Mouse (Mus musculus): ENCODE data around the gene Tatdn3. TPM values are rescaled to one million over a fixed set of nuclear protein-coding genes. Genes with fewer than 3 reads are reported as not detected.
"Not testable (repeated sequence)": the region's sequence is repeated elsewhere in the genome, so short reads cannot be mapped to it uniquely, and the experiment has no call there.

The Tatdn3 gene
- polyA plus RNA-seq, 1 experiment from 2014 or later = 6.7 TPM

- 31% methylated on average over 4 of the region's 4 CpGs for WGBS (ENCODE audit: insufficient replicate concordance)
- Histone ChIP-seq H3K27ac (replicated peaks) (no peak overlapping the region), H3K36me3 (replicated peaks) (no peaks in the 10 kb centered on the region), H3K27me3 (peaks cover 8% of the 10 kb centered on the region; the same call in 1 of the 2 replicates), H3K4me1 (replicated peaks) (no peaks in the 10 kb centered on the region), H3K9ac (no peak overlapping the region), H3K4me2 (no peak overlapping the region), H3K4me3 (replicated peaks) (no peak overlapping the region), H3K9me3 (replicated peaks) (no peaks in the 10 kb centered on the region)
- ATAC-seq (ENCODE audit: insufficient read depth) = no peak
Measured at GRCm38 (mm10) chr1:191035649-191036048, 27.1 kb downstream of the Tatdn3 start.

GRCm38 (mm10) chr1:191030922-191031425, 31.8 kb downstream of the Tatdn3 start:
- H3K27me3 ChIP-seq; H3K4me2 ChIP-seq; H3K4me1 ChIP-seq (replicated peaks); H3K27ac ChIP-seq (replicated peaks); H3K36me3 ChIP-seq (replicated peaks); ATAC-seq (ENCODE audit: insufficient read depth); H3K4me3 ChIP-seq (replicated peaks); H3K9ac ChIP-seq; H3K9me3 ChIP-seq (replicated peaks): not testable (repeated sequence)
- 47% methylated on average over 6 of the region's 6 CpGs for WGBS (ENCODE audit: insufficient replicate concordance)

- no peak overlapping the region for H3K4me2 ChIP-seq
- no peaks in the 10 kb centered on the region for H3K36me3 ChIP-seq (replicated peaks)
- no peak overlapping the region for H3K9ac ChIP-seq
- no peaks in the 10 kb centered on the region for H3K9me3 ChIP-seq (replicated peaks)
- peaks cover 16% of the 10 kb centered on the region for H3K4me1 ChIP-seq (replicated peaks)
- H3K27me3 ChIP-seq = peaks cover 6% of the 10 kb centered on the region
- H3K27ac ChIP-seq (replicated peaks) = no peak overlapping the region
- H3K4me3 ChIP-seq (replicated peaks) = no peak overlapping the region
- no peak for ATAC-seq (ENCODE audit: insufficient read depth)
- 67% methylated on average over 10 of the region's 10 CpGs for WGBS (ENCODE audit: insufficient replicate concordance)
Measured at GRCm38 (mm10) chr1:191030182-191030581, 32.5 kb downstream of the Tatdn3 start.

- Histone ChIP-seq H3K9me3 (replicated peaks) (no peaks in the 10 kb centered on the region), H3K9ac (peak within 1 kb of the TSS; percentile 76), H3K27me3 (peaks cover 3% of the 10 kb centered on the region; the same call in 1 of the 2 replicates), H3K4me3 (replicated peaks) (peak within 1 kb of the TSS; percentile 75), H3K36me3 (replicated peaks) (peaks cover 8% of the 10 kb centered on the region; the same call in 1 of the 2 replicates), H3K27ac (replicated peaks) (peak within 1 kb of the TSS; percentile 80), H3K4me1 (replicated peaks) (peaks cover 22% of the 10 kb centered on the region), H3K4me2 (peak within 1 kb of the TSS; percentile 100)
- ATAC-seq (ENCODE audit: insufficient read depth) = peak; percentile 99
- under 1% methylated on average over 50 of the region's 50 CpGs for WGBS (ENCODE audit: insufficient replicate concordance)
Measured at GRCm38 (mm10) chr1:191026021-191026713, 36.6 kb downstream of the Tatdn3 start, which contains the start of gene Flvcr1. Flvcr1 (minus strand) TSS chr1:191026158.

- peaks cover 3% of the 10 kb centered on the region; the same call in 1 of the 2 replicates for H3K27me3 ChIP-seq
- H3K4me1 ChIP-seq (replicated peaks) = peaks cover 22% of the 10 kb centered on the region
- peaks cover 13% of the 10 kb centered on the region; the same call in 1 of the 2 replicates for H3K36me3 ChIP-seq (replicated peaks)
- H3K4me3 ChIP-seq (replicated peaks) = peak overlapping the region; percentile 75
- H3K9ac ChIP-seq = peak overlapping the region; percentile 76
- WGBS (ENCODE audit: insufficient replicate concordance) = 4% methylated on average over 69 of the region's 69 CpGs
- H3K27ac ChIP-seq (replicated peaks) = peak overlapping the region; percentile 80
- ATAC-seq (ENCODE audit: insufficient read depth) = peak; percentile 47
- H3K4me2 ChIP-seq = peak overlapping the region; percentile 100
- no peaks in the 10 kb centered on the region for H3K9me3 ChIP-seq (replicated peaks)
Measured at GRCm38 (mm10) chr1:191025016-191026012, 37.4 kb downstream of the Tatdn3 start.

- not testable (repeated sequence) for H3K27ac ChIP-seq (replicated peaks); H3K4me2 ChIP-seq; H3K4me3 ChIP-seq (replicated peaks); ATAC-seq (ENCODE audit: insufficient read depth); H3K9me3 ChIP-seq (replicated peaks); H3K9ac ChIP-seq; H3K27me3 ChIP-seq
- H3K4me1 ChIP-seq (replicated peaks) = peaks cover 22% of the 10 kb centered on the region
- H3K36me3 ChIP-seq (replicated peaks) = peaks cover 17% of the 10 kb centered on the region; the same call in 1 of the 2 replicates
- WGBS (ENCODE audit: insufficient replicate concordance) = 82% methylated on average over 6 of the region's 6 CpGs
Measured at GRCm38 (mm10) chr1:191023806-191024205, 38.9 kb downstream of the Tatdn3 start.

- no peak for ATAC-seq (ENCODE audit: insufficient read depth)
- 66% methylated on average over 2 of the region's 2 CpGs for WGBS (ENCODE audit: insufficient replicate concordance)
Measured at GRCm38 (mm10) chr1:191023140-191023539, 39.6 kb downstream of the Tatdn3 start.

GRCm38 (mm10) chr1:191021016-191021415, 41.7 kb downstream of the Tatdn3 start:
- Histone ChIP-seq H3K9ac (no peak overlapping the region), H3K4me2 (no peak overlapping the region), H3K27ac (replicated peaks) (no peak overlapping the region), H3K4me1 (replicated peaks) (peaks cover 13% of the 10 kb centered on the region), H3K27me3 (no peaks in the 10 kb centered on the region), H3K9me3 (replicated peaks) (no peaks in the 10 kb centered on the region), H3K36me3 (replicated peaks) (peaks cover 17% of the 10 kb centered on the region; the same call in 1 of the 2 replicates), H3K4me3 (replicated peaks) (no peak overlapping the region)
- ATAC-seq (ENCODE audit: insufficient read depth) = no peak
- WGBS (ENCODE audit: insufficient replicate concordance) = 84% methylated on average over 7 of the region's 7 CpGs

More at GRCm38 (mm10) chr1:191023140-191023539, 39.6 kb downstream of the Tatdn3 start:
- no peaks in the 10 kb centered on the region for H3K9me3 ChIP-seq (replicated peaks)
- no peak overlapping the region for H3K27ac ChIP-seq (replicated peaks)
- H3K36me3 ChIP-seq (replicated peaks) = peaks cover 17% of the 10 kb centered on the region; the same call in 1 of the 2 replicates
- no peaks in the 10 kb centered on the region for H3K27me3 ChIP-seq
- peaks cover 22% of the 10 kb centered on the region for H3K4me1 ChIP-seq (replicated peaks)
- H3K4me2 ChIP-seq = no peak overlapping the region
- H3K4me3 ChIP-seq (replicated peaks) = no peak overlapping the region
- no peak overlapping the region for H3K9ac ChIP-seq

- peaks cover 8% of the 10 kb centered on the region for H3K4me1 ChIP-seq (replicated peaks)
- H3K27ac ChIP-seq (replicated peaks) = no peak overlapping the region
- H3K4me3 ChIP-seq (replicated peaks) = no peak overlapping the region
- H3K9ac ChIP-seq = no peak overlapping the region
- no peak for ATAC-seq (ENCODE audit: insufficient read depth)
- no peaks in the 10 kb centered on the region for H3K27me3 ChIP-seq
- H3K4me2 ChIP-seq = no peak overlapping the region
- 67% methylated on average over 3 of the region's 3 CpGs for WGBS (ENCODE audit: insufficient replicate concordance)
- no peaks in the 10 kb centered on the region for H3K9me3 ChIP-seq (replicated peaks)
- H3K36me3 ChIP-seq (replicated peaks) = peaks cover 17% of the 10 kb centered on the region; the same call in 1 of the 2 replicates
Measured at GRCm38 (mm10) chr1:191020217-191020924, 42.4 kb downstream of the Tatdn3 start.

- Histone ChIP-seq H3K4me3 (replicated peaks) (no peak overlapping the region), H3K9me3 (replicated peaks) (no peaks in the 10 kb centered on the region), H3K4me1 (replicated peaks) (peaks cover 2% of the 10 kb centered on the region), H3K9ac (no peak overlapping the region), H3K36me3 (replicated peaks) (peaks cover 19% of the 10 kb centered on the region; the same call in 1 of the 2 replicates), H3K4me2 (no peak overlapping the region), H3K27me3 (no peaks in the 10 kb centered on the region), H3K27ac (replicated peaks) (no peak overlapping the region)
- WGBS (ENCODE audit: insufficient replicate concordance) = 86% methylated on average over 5 of the region's 5 CpGs
- ATAC-seq (ENCODE audit: insufficient read depth) = no peak
Measured at GRCm38 (mm10) chr1:191019803-191020202, 42.9 kb downstream of the Tatdn3 start.
